Mouse (Mus musculus) heart, adult 2 months (tissue): ENCODE results near the gene Hyal3. TPM values are rescaled to one million over a fixed set of nuclear protein-coding genes. Genes with fewer than 3 reads are reported as not detected.

ENCODE experiments used
- DNase-seq, 2 experiments: peaks; one replicate each; pipeline ENCODE4 v3.0.0; 2021
- H3K27ac ChIP-seq: fragments of 200-600 bp; 2 replicates; pipeline ENCODE4 v1.8.1; 2022
- H3K27me3 ChIP-seq: fragments of 200-500 bp; 2 replicates; pipeline ENCODE4 v1.6.1; 2012; ENCODE audit warnings: mild to moderate bottlenecking, low read length, inconsistent platforms, mixed read lengths; ENCODE audit not compliant: control insufficient read depth, insufficient read depth
- H3K36me3 ChIP-seq: fragments of 200-500 bp; 2 replicates; pipeline ENCODE4 v1.6.1; 2012; ENCODE audit warnings: low read length, inconsistent platforms; ENCODE audit not compliant: control insufficient read depth, insufficient read depth
- H3K4me1 ChIP-seq: fragments of 200-500 bp; 2 replicates; pipeline ENCODE4 v1.6.1; 2011; ENCODE audit warnings: low read length; ENCODE audit not compliant: control insufficient read depth, insufficient read depth
- H3K4me3 ChIP-seq: fragments of 200-600 bp; 2 replicates; pipeline ENCODE4 v1.8.1; 2022
- H3K79me2 ChIP-seq: fragments of 200-500 bp; replicated peaks from 2 replicates; pipeline ENCODE4 v1.6.1; 2012; ENCODE audit warnings: mild to moderate bottlenecking, inconsistent platforms, low read length, moderate library complexity, mixed read lengths; ENCODE audit not compliant: control insufficient read depth, insufficient read depth
- H3K9ac ChIP-seq: fragments of 200-500 bp; 2 replicates; pipeline ENCODE4 v1.6.1; 2012; ENCODE audit warnings: low read depth, mild to moderate bottlenecking, control low read depth, inconsistent platforms, low read length, mixed read lengths
- CTCF ChIP-seq: fragments of 200-600 bp; IDR thresholded peaks from 2 replicates; pipeline ENCODE4 v1.8.1; 2022; ENCODE audit warnings: antibody characterized with exemption, mild to moderate bottlenecking, moderate library complexity
- EP300 ChIP-seq: fragments of 200-500 bp; IDR thresholded peaks from 2 replicates; pipeline ENCODE4 v1.6.1; 2011; ENCODE audit warnings: low read depth, low read length, control low read depth; ENCODE audit not compliant: insufficient read depth
- POLR2A ChIP-seq: fragments of 200-500 bp; IDR thresholded peaks from 2 replicates; pipeline ENCODE4 v1.6.1; 2011; ENCODE audit warnings: mild to moderate bottlenecking, low read depth, low read length, control low read depth; ENCODE audit not compliant: insufficient read depth
- WGBS: fragments of 180-500 bp; shearing (Covaris S2); methylation state at CpG from one replicate; pipeline ENCODE4 v1.1.7; 2018; 5-methylcytosine and 5-hydroxymethylcytosine counted together
- intact Hi-C: fragments of 180-260 bp; cut with DNase I; formaldehyde crosslinking; loops from one replicate; pipeline ENCODE4 v1.15.1; 2025
- polyA plus RNA-seq: library from polyadenylated mRNA; depleted of rRNA; stranded (reverse); fragments of >200 nt; gene quantifications from 2 replicates; pipeline ENCODE4 v1.2.3, GENCODE M21; 2012
- total RNA-seq, 2 experiments: library from RNA; stranded (reverse); gene quantifications; 2 replicates each; pipeline ENCODE4 v1.2.3; 2021

Gene Hyal3
- total and polyA plus RNA-seq, 3 experiments = 0.29 to 0.34 (median 0.31) TPM

GRCm38 (mm10) chr9:107627387-107628255, 47.0 kb downstream of the Hyal3 start:
- Histone ChIP-seq H3K9ac (peak overlapping the region; percentile 57), H3K79me2 (peaks cover 6% of the 10 kb centered on the region), H3K4me3 (peak overlapping the region; percentile 35), H3K27me3 (no peaks in the 10 kb centered on the region), H3K36me3 (peaks cover 11% of the 10 kb centered on the region), H3K27ac (peak overlapping the region; percentile 87), H3K4me1 (peaks cover 55% of the 10 kb centered on the region)
- peak in 1 of 2 experiments; percentile 45 for DNase-seq
- intact Hi-C loops = no loop called here
- 22% methylated on average over 20 of the region's 20 CpGs for WGBS
- TF ChIP-seq EP300 (no peak), CTCF (no peak), POLR2A (no peak)

GRCm38 (mm10) chr9:107628721-107629410, 48.2 kb downstream of the Hyal3 start:
- H3K79me2 ChIP-seq = peaks cover 6% of the 10 kb centered on the region
- peak overlapping the region; percentile 31 for H3K9ac ChIP-seq
- TF ChIP-seq CTCF (no peak), EP300 (0 out of 2 replicates have a peak, but pooled peaks have one; percentile 62), POLR2A (0 out of 2 replicates have a peak, but pooled peaks have one; percentile 31)
- peaks cover 9% of the 10 kb centered on the region for H3K36me3 ChIP-seq
- H3K4me3 ChIP-seq = peak overlapping the region; percentile 35
- no peaks in the 10 kb centered on the region for H3K27me3 ChIP-seq
- peak; percentile 77 to 82 for DNase-seq
- 35% methylated on average over 15 of the region's 15 CpGs for WGBS
- H3K4me1 ChIP-seq = peaks cover 54% of the 10 kb centered on the region
- peak overlapping the region; percentile 97 for H3K27ac ChIP-seq
- intact Hi-C loops = no loop called here

GRCm38 (mm10) chr9:107629411-107629730, 48.8 kb downstream of the Hyal3 start:
- Histone ChIP-seq H3K79me2 (peaks cover 6% of the 10 kb centered on the region), H3K27me3 (no peaks in the 10 kb centered on the region), H3K9ac (peak overlapping the region; percentile 30), H3K4me3 (peak overlapping the region; percentile 7), H3K36me3 (peaks cover 6% of the 10 kb centered on the region; the same call in 1 of the 2 replicates), H3K27ac (peak overlapping the region; percentile 97), H3K4me1 (peaks cover 49% of the 10 kb centered on the region)
- TF ChIP-seq POLR2A = 0 out of 2 replicates have a peak, but pooled peaks have one; percentile 19
- TF ChIP-seq EP300 = no peak
- intact Hi-C loops = no loop called here
- no peak for DNase-seq
- 29% methylated on average over 4 of the region's 4 CpGs for WGBS

- Histone ChIP-seq H3K4me3 (peak overlapping the region; percentile 11; the same call in 1 of the 2 replicates), H3K79me2 (peaks cover 7% of the 10 kb centered on the region), H3K36me3 (peaks cover 6% of the 10 kb centered on the region; the same call in 1 of the 2 replicates), H3K27me3 (no peaks in the 10 kb centered on the region), H3K9ac (peak overlapping the region; percentile 31), H3K4me1 (peaks cover 43% of the 10 kb centered on the region), H3K27ac (peak overlapping the region; percentile 97)
- intact Hi-C loops = loop anchor here (5.0 kb wide), 1 partner anchor 63 kb away; the partner anchor contains the start of gene Hyal2
- no peak for TF ChIP-seq CTCF
- no peak for TF ChIP-seq POLR2A
- no peak for TF ChIP-seq EP300
- DNase-seq = peak in 1 of 2 experiments; percentile 56
- 34% methylated on average over 14 of the region's 14 CpGs for WGBS
Observed at GRCm38 (mm10) chr9:107629901-107630425, 49.3 kb downstream of the Hyal3 start.

GRCm38 (mm10) chr9:107630576-107630975, 50.0 kb downstream of the Hyal3 start:
- H3K9ac ChIP-seq = no peak overlapping the region

More at GRCm38 (mm10) chr9:107630576-107630975, 50.0 kb downstream of the Hyal3 start:
- peaks cover 8% of the 10 kb centered on the region for H3K79me2 ChIP-seq
- H3K4me3 ChIP-seq = no peak overlapping the region; the same call in 1 of the 2 replicates
- peak in 1 of 2 experiments; percentile 57 for DNase-seq
- H3K27ac ChIP-seq = peak overlapping the region; percentile 97
- no peaks in the 10 kb centered on the region for H3K27me3 ChIP-seq
- intact Hi-C loops = loop anchor here (5.0 kb wide), 1 partner anchor 63 kb away; the partner anchor contains the start of gene Hyal2
- WGBS = 27% methylated on average over 4 of the region's 4 CpGs
- peaks cover 6% of the 10 kb centered on the region; the same call in 1 of the 2 replicates for H3K36me3 ChIP-seq
- peaks cover 39% of the 10 kb centered on the region for H3K4me1 ChIP-seq
- no peak for TF ChIP-seq POLR2A
- TF ChIP-seq EP300 = no peak
- TF ChIP-seq CTCF = no peak
